Mouse (Mus musculus) G1E-ER4 (cell line): ENCODE results near the gene Cldnd2. TPM values are rescaled to one million over a fixed set of nuclear protein-coding genes. Genes with fewer than 3 reads are reported as not detected.

ENCODE experiments used
- GATA1 ChIP-seq: IDR thresholded peaks from one replicate; pipeline ENCODE4 v1.8.0; 2012; ENCODE audit warnings: low read length, inconsistent platforms
- polyA plus RNA-seq: library from polyadenylated mRNA; stranded (reverse); fragments of >175 nt; gene quantifications from 2 replicates; pipeline ENCODE4 v1.2.3, GENCODE M21; 2012

The Cldnd2 gene
- polyA plus RNA-seq, 1 experiment: not detected

DNA sequence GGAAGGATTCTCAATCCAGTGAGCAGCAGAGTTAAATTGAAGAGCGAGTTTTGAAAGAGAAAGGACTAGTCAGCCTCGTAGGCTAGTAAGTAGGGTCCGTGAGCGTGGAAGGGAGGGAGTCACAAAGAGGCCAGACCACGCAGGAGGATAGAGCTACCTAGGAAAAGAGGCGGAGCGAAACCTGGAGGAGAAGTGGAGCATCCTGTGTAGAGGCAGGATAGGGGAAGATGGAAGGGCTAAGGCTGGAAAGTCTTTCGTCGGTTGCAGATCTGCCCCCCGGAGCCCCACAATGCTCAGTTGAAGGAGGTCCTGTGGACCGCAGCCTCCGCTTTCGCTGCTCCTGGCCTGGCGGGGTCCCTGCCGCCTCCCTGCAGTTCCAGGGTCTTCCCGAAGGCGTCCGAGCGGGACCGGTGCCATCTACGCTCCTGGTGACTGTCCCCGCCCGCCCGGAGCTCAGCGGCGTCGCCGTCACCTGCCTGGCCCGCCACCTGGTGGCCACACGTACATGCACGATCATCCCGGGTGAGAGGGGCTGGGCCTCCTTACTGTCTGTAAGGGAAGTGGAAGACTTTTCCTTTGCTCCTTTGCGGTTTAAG, 25.6 kb downstream of the Cldnd2 start:
- no peak for TF ChIP-seq GATA1

GRCm38 (mm10) chr7:43470373-43470772, 29.8 kb downstream of the Cldnd2 start:
- TF ChIP-seq GATA1: no peak

- no peak for TF ChIP-seq GATA1
These were observed 35.1 kb downstream of the Cldnd2 start for GRCm38 (mm10) chr7:43475706-43476105.

GRCm38 (mm10) chr7:43476376-43476775, 35.8 kb downstream of the Cldnd2 start:
- TF ChIP-seq GATA1: no peak

DNA sequence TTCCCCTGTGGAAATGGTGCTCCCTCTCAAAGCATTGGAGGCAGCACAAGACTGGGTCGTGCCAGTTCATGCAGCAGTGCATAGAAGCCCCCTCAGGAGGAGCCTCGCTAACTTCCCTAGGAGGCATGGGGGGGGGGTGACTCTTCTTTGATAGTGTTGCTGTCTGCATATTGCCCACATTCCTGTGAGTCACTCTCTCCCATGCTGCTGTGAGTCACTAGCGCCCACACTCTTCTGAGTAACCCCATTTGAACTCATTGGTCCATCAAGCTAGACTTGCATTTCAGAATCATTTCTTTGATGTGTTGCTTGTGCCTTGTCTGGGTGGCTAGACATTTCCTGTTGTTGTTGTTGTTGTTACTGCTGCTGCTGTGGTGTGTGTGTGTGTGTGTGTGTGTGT, 40.6 kb downstream of the Cldnd2 start:
- TF ChIP-seq GATA1: no peak

DNA sequence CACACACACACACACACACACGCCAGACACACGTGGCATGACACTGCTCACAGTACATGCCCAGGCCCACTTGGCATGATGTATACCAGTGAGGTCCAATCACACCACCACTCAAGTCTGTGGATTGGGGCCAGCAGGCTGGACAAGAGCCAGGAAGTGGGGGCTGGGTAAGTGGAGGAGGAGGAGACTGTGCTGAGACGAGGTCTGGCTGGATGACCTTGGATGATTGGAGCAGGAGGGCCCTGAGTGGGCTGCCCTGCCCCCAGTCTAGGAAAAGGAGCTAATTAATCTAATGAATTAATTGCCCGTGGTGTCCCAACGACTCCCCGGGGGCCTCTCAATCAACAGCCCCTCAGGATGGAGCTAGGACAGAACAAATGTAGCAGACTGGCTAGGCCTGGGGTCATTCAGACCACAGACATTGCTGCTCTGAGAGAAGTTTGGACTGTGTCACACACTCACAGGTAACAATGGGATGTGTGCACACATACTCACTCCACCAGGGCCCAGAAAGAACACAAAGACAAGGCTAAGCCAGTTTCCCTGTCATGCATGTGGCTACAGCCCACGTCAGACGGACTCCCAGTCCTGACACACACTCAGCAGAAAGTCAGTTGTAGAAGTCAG, 41.6 kb downstream of the Cldnd2 start:
- TF ChIP-seq GATA1: no peak

- TF ChIP-seq GATA1: no peak
These were observed 42.7 kb downstream of the Cldnd2 start for GRCm38 (mm10) chr7:43483236-43483635.

GRCm38 (mm10) chr7:43488646-43489045, 48.1 kb downstream of the Cldnd2 start:
- no peak for TF ChIP-seq GATA1

DNA sequence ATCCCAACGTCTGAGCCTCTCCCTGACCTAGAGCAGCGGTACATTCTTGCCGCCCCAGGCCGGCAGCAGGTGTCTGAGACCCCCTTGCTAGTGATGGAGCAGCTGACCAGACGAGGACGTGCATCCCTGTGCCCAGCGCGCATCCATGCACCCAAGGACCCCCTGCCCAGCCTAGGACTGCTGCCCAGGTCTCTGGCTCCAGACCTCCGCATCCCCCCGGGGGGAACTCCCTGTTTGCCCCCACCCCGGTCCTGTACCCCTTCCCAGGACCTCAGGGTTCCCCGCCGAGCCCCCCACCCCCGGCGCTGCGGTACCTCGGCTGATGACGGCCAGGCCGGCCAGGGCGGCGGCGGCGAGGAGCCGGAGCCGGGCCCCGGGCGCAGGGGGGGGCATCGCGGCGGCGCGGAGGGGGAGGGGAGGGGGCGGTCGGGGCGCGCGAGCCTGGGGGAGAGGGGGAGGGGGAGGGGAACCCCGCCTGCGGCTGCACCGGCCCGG, 49.1 kb downstream of the Cldnd2 start, which contains the start of gene Iglon5:
Iglon5 (minus strand) TSS at position 445 of the 495 bp plus-strand sequence.
- TF ChIP-seq GATA1: no peak

GRCm38 (mm10) chr7:43490182-43490584, 49.6 kb downstream of the Cldnd2 start:
- no peak for TF ChIP-seq GATA1

DNA sequence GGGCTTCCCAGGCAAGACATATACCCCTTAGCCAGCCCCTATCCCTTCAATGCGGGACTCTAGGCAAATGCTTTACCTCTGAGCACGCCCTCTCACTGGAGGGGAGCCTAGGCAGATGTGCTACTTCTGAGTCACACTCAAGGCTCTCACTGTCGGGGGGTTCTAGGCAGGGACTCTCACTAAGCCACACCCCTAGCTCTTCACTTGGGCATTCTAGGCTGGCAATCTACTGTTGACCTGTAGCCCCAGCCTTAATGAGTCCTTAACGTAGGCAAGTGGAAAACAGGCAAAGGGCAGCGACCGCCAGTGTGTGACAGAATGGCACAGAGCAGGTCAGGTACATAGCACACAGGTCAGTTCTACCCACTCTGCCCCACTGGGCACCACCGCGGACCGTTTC, 50.3 kb downstream of the Cldnd2 start:
- TF ChIP-seq GATA1: no peak

Other genes starting within 250 kb of the Cldnd2 start
- 2.1 and 3.6 TPM in 2 replicates for gene Zfp715, start 127.5 kb upstream of the Cldnd2 start, polyA plus RNA-seq
- 0.03 and 0.10 TPM in 2 replicates for gene Siglecf, start 89.4 kb upstream of the Cldnd2 start, polyA plus RNA-seq
- gene Siglecg, start 32.6 kb upstream of the Cldnd2 start, polyA plus RNA-seq: not detected in 2 replicates
- gene Lim2, start 13.1 kb upstream of the Cldnd2 start, polyA plus RNA-seq: 0.04 and 0.06 TPM in 2 replicates
- gene Nkg7, start 3.7 kb upstream of the Cldnd2 start, polyA plus RNA-seq: not detected in 2 replicates
- 117 and 170 TPM in 2 replicates for gene Etfb, start 3.3 kb downstream of the Cldnd2 start, polyA plus RNA-seq
- gene Gm45233, start 3.3 kb downstream of the Cldnd2 start, polyA plus RNA-seq: 0.21 TPM in 1 of 2 replicates, not detected in the other
- gene Vsig10l, start 22.4 kb downstream of the Cldnd2 start, polyA plus RNA-seq: 0.40 and 0.44 TPM in 2 replicates
- not detected in 2 replicates for gene Iglon5, start 49.3 kb downstream of the Cldnd2 start, polyA plus RNA-seq
- gene 4931406B18Rik, start 65.2 kb downstream of the Cldnd2 start, polyA plus RNA-seq: not detected in 2 replicates
- gene Cd33, start 103.6 kb downstream of the Cldnd2 start, polyA plus RNA-seq: not detected in 2 replicates
- gene Zfp658, start 121.5 kb downstream of the Cldnd2 start, polyA plus RNA-seq: 0.09 and 0.15 TPM in 2 replicates
- gene Zfp719, start 138.8 kb downstream of the Cldnd2 start, polyA plus RNA-seq: 0.09 and 0.12 TPM in 2 replicates
- not detected in 2 replicates for gene Zfp819, start 166.4 kb downstream of the Cldnd2 start, polyA plus RNA-seq
- gene Ceacam18, start 193.9 kb downstream of the Cldnd2 start, polyA plus RNA-seq: not detected in 2 replicates
- not detected in 2 replicates for gene Siglece, start 219.4 kb downstream of the Cldnd2 start, polyA plus RNA-seq
- 25.2 and 33.9 TPM in 2 replicates for gene Ctu1, start 231.2 kb downstream of the Cldnd2 start, polyA plus RNA-seq
- gene Klk14, start 249.6 kb downstream of the Cldnd2 start, polyA plus RNA-seq: not detected in 2 replicates